Mouse (Mus musculus): ENCODE data around the gene Cacna1s.

Gene Cacna1s

GRCm38 (mm10) chr1:136119571-136120262, 67.2 kb downstream of the Cacna1s start:
- DNase-seq = no peak

DNA sequence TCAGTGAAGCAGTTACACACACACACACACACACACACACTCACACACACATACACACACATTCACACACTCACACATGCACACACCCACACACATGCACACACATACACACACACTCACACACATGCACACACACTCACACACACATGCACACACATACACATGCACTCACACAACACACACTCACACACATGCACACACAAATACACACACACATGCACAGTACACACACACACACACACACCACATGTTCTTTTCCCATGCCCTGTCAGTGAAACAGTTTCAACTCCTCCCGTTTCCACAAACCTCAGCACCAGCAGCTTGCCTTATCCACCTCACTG, 67.7 kb downstream of the Cacna1s start:
- no peak for DNase-seq

DNA sequence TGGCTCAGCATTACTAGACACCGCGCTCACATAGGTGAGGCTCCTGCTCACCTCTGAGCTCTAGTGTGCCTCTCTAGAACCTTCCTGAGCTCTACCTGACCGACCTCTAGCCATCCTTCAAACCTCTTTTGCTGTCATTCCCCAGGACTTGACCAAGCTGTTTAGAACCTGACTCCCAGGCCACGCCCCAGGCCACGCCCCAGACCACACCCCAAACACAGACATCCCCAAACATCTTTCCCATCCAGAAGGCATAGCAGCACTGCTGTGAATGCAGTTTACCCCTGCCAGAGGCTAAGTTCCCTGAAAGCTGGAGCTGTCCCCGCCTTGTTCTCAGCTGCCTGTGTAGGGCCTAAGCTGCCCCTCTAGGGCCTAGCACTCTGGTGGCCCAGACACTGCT, 68.2 kb downstream of the Cacna1s start:
- no peak for DNase-seq

GRCm38 (mm10) chr1:136122030-136122429, 69.5 kb downstream of the Cacna1s start:
- no peak for DNase-seq

GRCm38 (mm10) chr1:136126159-136126765, 73.7 kb downstream of the Cacna1s start:
- no peak for DNase-seq

GRCm38 (mm10) chr1:136126895-136127294, 74.3 kb downstream of the Cacna1s start:
- no peak for DNase-seq

DNA sequence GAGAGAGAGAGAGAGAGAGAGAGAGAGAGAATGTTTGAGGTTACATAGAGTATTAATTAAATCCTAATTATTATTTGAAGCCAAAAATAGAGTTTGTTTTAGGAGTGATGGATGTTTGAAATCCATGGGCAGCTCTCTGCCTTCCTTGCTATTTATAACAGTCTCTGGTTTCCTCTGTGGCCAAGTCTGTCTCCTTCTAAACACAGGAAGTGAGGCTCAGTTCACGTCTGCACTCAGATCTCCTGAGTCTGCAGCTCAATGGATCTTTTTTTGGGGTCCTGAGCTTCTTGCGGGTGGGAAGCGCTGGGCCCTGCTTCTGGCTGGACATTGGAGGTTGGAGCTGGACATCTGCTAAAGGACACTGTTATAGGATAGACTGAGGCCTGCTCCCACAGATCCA, 75.3 kb downstream of the Cacna1s start:
- DNase-seq = no peak

DNA sequence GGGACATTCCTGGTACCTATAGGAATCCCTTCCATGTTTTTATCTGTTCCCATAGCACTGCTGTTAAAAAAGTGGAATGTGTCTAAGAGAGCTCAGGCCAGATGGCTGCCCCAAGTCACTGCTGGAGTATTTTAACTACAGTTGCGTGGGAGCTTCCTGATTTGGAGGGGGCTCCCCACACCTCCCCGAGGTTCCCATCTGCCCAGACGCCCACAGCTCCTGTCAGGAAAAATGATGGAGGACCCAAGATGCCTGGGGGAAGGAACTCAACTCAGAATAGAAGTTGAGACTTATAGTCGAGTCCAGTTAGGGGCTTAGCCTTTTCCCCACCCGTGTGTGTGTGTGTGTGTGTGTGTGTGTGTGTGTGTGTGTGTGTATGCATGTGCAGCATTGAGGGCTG, 75.9 kb downstream of the Cacna1s start:
- peak; percentile 59 for DNase-seq

DNA sequence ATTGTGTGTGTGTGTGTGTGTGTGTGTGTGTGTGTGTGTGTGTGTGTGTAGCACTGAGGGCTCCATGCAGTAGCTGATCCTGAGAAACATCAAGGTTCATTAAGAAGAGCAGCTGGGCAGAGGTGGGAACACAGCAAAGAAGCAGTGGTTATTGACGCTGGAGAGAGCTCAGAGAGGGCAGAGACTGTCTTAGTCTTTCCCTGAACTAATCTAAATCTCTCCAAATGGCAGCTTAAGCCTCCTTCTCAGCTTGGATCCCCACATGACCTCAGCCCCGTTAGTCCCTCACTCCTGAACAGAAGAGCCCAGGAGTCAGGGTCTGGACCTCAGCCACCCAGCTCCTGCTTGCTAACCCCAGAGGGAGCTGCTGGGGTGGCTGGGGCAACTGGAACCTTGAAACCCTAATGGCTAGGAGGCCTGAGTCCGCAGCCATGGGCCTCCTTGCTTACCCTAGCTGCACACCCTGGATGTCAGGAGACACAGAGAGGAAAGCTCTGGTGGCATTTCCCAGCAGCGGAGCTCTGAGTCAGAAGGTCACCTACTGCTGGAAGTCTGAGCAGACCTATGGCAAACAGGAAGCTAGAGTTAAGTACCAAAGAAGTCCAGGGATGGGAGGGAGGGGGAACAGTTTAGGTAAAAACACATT, 76.5 kb downstream of the Cacna1s start:
- DNase-seq = no peak

DNA sequence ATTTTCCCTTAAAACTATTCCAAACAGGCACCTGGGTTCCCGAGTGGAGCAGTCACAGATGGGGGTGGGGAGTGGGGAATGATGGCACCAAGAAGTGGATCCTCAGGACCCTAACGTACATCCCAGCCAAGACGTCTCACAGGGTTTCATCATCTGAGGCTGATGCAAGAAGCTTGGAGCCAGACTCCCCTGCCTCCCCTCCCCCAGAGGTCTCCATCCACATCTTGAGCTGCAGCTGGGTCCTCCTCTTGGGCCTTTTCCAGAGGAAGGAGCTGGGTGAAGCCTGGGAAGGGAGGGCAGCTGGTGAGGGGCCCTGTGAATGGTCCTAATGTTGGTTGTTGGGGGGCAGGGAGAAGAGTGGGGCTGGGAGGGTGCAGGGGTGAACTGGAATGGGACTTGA, 77.6 kb downstream of the Cacna1s start:
- no peak for DNase-seq

DNA sequence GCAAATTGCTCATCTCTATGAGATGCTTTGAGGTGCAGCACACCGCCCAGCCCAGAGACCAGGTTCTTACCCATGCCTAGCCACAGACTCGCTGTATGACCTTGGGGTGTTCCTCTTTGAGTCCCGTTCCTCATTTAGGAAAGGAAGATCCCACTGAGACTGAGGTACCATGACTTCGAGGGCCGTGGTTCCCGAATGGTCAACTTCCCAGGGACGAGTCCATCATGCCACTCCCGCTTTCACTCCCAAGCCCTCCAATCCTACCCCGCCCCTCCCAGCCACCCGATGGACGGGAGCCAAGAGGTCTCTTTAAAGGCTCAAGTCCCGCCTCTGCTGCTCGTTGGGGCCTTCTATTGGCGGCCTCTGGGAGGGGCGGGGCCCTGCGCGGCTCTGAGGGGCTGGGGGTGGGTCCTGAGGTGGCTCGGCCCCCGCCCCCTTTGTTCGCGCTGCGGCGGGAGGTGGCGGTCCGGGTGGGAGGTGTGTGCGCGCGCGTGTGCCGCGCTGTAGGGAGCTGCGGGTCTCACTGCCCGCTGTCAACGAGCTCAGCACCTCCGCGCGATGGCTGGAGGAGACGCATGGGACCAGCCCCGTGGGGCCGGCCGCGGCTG, 78.5 kb downstream of the Cacna1s start, which contains the start of gene Kif21b:
Kif21b (plus strand) TSS at position 439 of the 608 bp plus-strand sequence.
- DNase-seq = peak; percentile 95

DNA sequence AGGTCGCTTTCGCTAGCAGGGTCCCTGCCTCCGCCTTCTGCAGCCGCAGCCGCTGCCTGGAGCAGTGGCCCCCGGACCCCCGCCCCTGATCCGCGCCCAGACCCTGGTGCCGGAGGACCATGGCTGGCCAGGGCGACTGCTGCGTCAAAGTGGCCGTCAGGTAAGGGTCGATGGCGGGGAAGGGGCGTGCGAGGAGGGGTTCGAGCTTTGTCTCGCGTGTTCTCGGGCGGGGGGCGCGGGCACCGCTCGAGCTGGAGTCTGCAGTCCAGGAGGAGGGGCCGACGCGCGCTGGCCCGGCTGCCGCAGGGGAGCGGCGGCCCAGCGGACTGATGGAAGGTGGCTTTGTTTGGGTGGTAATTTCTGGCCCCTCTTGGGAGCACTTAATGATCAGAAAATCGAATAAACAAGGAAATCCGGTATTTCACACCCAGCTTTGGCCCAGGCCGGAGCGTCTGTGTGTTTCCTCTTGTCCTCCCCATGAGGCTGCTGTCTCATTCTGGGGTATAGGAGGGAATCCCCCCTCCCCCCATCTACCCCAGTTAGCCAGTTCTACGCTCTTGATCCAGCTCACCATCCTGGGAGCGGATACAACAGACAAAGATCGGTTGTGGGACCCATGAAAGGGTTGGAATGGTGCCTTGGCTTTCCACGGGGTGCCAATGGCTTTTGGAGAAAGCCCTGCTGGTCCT, 79.2 kb downstream of the Cacna1s start:
- no peak for DNase-seq

DNA sequence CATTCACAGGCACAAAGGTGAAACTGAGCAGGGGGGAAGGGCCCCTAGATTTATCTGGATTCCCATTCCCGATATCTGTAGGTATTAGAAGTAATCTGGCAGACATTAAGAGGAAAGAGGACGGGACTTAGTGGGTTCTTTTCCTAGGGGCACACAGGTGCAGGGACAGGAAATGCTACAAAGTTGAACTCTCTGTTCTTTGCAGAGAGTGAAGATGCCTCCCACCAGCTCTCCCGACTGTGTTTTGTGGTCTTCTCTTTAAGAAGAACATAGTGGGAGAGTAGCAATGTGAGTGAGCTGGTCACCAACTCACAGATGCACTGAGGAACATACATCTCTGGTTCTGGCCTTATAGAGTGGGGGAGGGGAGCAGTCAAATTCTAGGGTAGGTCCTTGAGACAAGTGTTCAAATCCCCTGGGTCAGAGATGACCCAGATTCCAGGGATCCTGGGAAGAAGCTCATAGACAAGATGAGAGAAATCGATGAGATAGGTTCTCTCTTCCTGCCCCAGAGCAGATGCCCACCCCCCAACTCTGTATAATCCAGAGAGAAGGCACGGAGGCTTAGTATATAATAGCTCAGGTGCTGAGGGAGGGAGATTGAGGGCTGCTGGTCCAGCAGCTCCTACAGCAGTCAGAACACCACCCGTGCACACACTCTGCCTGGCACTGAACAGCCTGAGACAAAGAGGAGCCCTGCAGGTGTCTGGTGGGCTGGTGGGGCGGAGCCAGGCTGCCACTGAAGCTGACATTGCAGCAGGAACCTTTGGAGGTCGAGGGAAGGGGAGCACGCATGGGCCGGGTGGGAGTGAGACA, 80.0 kb downstream of the Cacna1s start:
- DNase-seq = no peak

DNA sequence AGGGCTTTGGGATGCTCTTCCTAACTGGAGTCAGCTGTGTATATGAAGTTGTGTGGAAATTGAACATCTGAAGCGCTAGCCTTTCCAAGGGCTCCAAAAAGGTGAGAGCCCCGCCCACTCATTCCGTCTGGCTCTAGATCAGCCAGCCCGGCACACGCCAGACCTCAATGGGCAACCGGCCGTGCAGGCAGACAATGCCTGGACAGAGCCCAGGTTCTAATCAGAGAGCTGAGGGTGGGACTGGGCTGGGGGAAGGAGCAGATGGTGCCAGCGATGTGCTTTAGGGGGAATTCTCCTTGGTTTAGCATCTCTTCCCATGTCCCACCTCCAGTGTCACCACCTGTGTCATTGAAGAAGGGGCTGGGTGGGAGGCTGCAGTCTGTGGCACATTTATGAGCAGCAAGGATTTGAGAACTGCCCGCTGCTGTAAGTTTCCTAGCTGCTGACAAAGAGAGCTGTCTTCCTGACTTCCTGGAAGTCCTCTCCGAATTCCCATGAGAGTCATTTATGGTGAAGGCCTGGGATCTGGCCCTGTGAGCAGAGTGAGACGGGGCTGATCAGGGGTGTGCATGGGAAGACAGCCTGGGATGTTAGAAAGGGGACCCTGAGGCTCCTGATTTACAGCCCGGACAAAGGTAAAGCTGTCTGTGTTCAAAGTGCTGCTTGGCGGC, 81.2 kb downstream of the Cacna1s start:
- no peak for DNase-seq

GRCm38 (mm10) chr1:136134547-136134946, 82.0 kb downstream of the Cacna1s start:
- DNase-seq = no peak

DNA sequence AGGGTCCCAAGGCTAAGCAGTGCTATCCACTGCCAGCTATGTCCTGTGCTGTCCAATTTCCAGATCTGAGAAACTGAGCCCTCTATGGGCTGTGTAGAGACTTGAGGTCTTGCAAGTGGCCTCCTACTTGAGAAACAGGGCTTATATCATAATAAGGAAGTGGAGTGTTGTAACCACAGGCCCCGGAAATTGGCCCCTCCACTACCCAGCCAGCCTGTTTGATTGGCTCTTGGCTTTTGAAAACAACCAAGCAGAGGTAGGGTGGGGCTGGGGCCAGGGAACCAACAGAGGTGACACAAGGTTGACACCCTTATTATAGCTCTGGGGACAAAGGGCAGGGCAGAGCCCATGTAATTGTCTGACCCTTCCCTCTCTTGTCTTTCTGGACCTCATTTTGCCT, 82.5 kb downstream of the Cacna1s start:
- no peak for DNase-seq

DNA sequence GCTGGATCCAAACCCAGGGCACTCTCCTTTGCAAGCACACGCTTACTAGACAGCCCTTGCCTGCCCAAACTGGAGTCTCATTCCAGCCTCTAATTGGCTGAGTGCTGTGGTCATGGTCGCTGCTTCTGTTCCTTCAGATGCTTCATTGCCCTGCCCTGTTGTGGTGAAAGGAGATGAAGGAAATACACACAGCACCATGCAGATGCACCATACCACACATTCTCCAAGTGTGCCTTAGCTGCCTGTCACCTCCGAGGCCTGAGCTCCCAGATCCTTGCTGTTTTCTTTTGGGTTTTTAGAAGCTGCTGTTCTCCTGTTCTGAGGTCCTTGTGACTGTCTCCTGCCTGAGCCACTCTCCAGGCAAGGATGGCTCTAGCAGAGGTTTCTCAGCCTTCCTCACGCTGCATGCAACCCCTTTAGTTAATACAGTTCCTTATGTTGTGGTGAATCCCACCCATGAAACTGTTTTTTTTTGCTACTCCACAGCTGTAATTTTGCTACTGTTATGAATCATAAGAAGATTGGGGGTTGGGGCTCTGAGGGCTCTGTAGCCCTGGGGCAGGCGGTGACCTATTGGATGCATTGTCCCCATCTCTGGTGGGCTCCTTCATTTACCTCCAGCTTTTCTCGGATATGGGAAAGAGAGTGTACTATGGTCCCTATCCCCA, 83.4 kb downstream of the Cacna1s start:
- DNase-seq = no peak

DNA sequence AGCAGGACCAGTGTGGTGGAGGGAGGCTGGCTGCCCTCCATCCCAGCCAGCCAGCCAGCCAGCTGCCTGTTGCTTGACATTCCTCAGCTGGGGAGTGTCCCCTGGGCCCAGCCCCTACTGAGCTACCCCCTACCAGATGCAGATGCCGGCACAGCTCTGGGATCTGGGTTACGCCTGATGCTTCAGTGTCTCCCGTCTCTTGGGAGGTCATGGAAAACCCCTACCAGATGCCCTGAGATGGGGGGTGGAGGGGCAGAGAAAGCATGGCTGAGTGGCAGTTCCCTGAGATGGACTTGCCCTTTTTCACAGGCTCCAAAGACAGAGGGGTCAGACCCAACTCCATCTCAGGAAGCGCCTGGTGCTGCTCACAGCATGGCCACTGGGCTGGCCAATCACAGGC, 84.0 kb downstream of the Cacna1s start:
- DNase-seq = no peak

DNA sequence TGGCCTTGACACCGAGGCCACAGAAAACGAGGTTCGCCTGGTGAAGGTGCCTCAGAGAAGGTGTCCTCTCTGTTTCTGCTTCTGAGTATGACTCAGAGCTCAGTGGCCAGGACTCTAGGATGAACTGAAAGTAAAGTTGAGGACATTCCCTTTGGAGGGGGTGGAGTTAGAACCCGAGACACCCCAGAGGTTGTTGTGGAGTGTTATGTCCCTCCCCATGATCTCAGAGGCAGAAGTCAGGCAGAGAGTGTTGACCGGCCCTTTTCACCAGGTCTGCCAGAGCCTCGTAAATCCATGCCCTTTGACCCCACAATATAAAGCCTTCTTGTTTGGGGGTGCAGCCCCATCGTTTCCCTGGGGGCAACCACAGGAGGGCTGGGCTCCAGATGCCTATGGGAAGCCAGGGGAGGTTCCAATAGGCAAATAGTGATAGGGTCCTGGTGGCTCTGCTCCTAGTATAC, 84.6 kb downstream of the Cacna1s start:
- DNase-seq = no peak

- DNase-seq = peak; percentile 73
Observed at GRCm38 (mm10) chr1:136137575-136137974, 85.0 kb downstream of the Cacna1s start.

GRCm38 (mm10) chr1:136138191-136138830, 85.8 kb downstream of the Cacna1s start:
- DNase-seq = no peak
